Mouse (Mus musculus): ENCODE data around the gene Evc2. TPM values are rescaled to one million over a fixed set of nuclear protein-coding genes. Genes with fewer than 3 reads are reported as not detected.
A peak's percentile ranks its signal among the peaks of the same experiment; 100 is the strongest.

The Evc2 gene
- total RNA-seq (2021), result 1 to 10 TPM; 4.3 to 5.0 TPM

- intact Hi-C loops (cut with DNase I), result no loop called here
- DNase-seq, result peak; percentile 71 to 74
Measured at GRCm38 (mm10) chr5:37338288-37338687, at the start of gene Evc2. TSS of gene Evc2 (plus strand) at chr5:37338499.

- intact Hi-C loops (cut with DNase I), result loop anchor here (5.0 kb wide), 3 partner anchors 122 to 908 kb away; no protein-coding TSS in a partner anchor
- DNase-seq, result peak; percentile 13 to 18
Measured at GRCm38 (mm10) chr5:37289236-37289635, 49.1 kb upstream of the Evc2 start.

GRCm38 (mm10) chr5:37290983-37291382 lies 47.3 kb upstream of the Evc2 start:
- intact Hi-C loops (cut with DNase I), result no loop called here
- DNase-seq, result no peak

GRCm38 (mm10) chr5:37296717-37297116 lies 41.6 kb upstream of the Evc2 start:
- intact Hi-C loops (cut with DNase I), result no loop called here
- no peak for DNase-seq

- intact Hi-C loops (cut with DNase I), result loop anchor here (1.0 kb wide), 3 partner anchors 56 to 454 kb away; partner anchors contain the start of gene Stk32b
- DNase-seq, result peak; percentile 15 to 32
Measured at GRCm38 (mm10) chr5:37298370-37298769, 39.9 kb upstream of the Evc2 start.

- intact Hi-C loops (cut with DNase I), result no loop called here
- no peak for DNase-seq
Measured at GRCm38 (mm10) chr5:37310026-37310425, 28.3 kb upstream of the Evc2 start.

- DNase-seq, result no peak
- intact Hi-C loops (cut with DNase I), result no loop called here
Measured at GRCm38 (mm10) chr5:37312980-37313722, 25.1 kb upstream of the Evc2 start.

GRCm38 (mm10) chr5:37318715-37319114 lies 19.6 kb upstream of the Evc2 start:
- intact Hi-C loops (cut with DNase I), result no loop called here
- DNase-seq, result no peak

GRCm38 (mm10) chr5:37320174-37320573 lies 18.1 kb upstream of the Evc2 start:
- intact Hi-C loops (cut with DNase I), result no loop called here
- DNase-seq, result no peak

GRCm38 (mm10) chr5:37320761-37321160 lies 17.5 kb upstream of the Evc2 start:
- intact Hi-C loops (cut with DNase I), result no loop called here
- no peak for DNase-seq

- DNase-seq, result no peak
- intact Hi-C loops (cut with DNase I), result no loop called here
Measured at GRCm38 (mm10) chr5:37326675-37327074, 11.6 kb upstream of the Evc2 start.

- DNase-seq, result no peak
- intact Hi-C loops (cut with DNase I), result no loop called here
Measured at GRCm38 (mm10) chr5:37330449-37331132, 7.7 kb upstream of the Evc2 start.

GRCm38 (mm10) chr5:37331133-37331505 lies 7.2 kb upstream of the Evc2 start:
- intact Hi-C loops (cut with DNase I), result no loop called here
- DNase-seq, result no peak

- no peak for DNase-seq
- intact Hi-C loops (cut with DNase I), result no loop called here
Measured at GRCm38 (mm10) chr5:37332066-37332465, 6.2 kb upstream of the Evc2 start.

GRCm38 (mm10) chr5:37335061-37335460 lies 3.2 kb upstream of the Evc2 start:
- intact Hi-C loops (cut with DNase I), result no loop called here
- DNase-seq, result no peak

GRCm38 (mm10) chr5:37336485-37337105 lies 1.7 kb upstream of the Evc2 start, which contains the start of gene Evc:
TSS of gene Evc (minus strand) at chr5:37336894.
- intact Hi-C loops (cut with DNase I), result no loop called here
- peak; percentile 73 to 75 for DNase-seq

GRCm38 (mm10) chr5:37337696-37338095 lies 603 bp upstream of the Evc2 start:
- intact Hi-C loops (cut with DNase I), result no loop called here
- DNase-seq, result peak in 1 of 2 experiments; percentile 1

GRCm38 (mm10) chr5:37343962-37344361 lies 5.7 kb downstream of the Evc2 start:
- DNase-seq, result no peak
- intact Hi-C loops (cut with DNase I), result no loop called here

GRCm38 (mm10) chr5:37351791-37352190 lies 13.5 kb downstream of the Evc2 start:
- no peak for DNase-seq
- intact Hi-C loops (cut with DNase I), result no loop called here

- intact Hi-C loops (cut with DNase I), result loop anchor here (1.0 kb wide), 1 partner anchor 56 kb away; no protein-coding TSS in a partner anchor
Measured at GRCm38 (mm10) chr5:37354385-37354784, 16.1 kb downstream of the Evc2 start.

GRCm38 (mm10) chr5:37356027-37356426 lies 17.7 kb downstream of the Evc2 start:
- DNase-seq, result no peak
- intact Hi-C loops (cut with DNase I), result no loop called here

More at GRCm38 (mm10) chr5:37354385-37354784, 16.1 kb downstream of the Evc2 start:
- DNase-seq, result peak; percentile 31 to 64

All from heart, postnatal 36 days (tissue).